8 mouse cellular contexts compared by ENCODE assay signal in the genomic region with DNA sequence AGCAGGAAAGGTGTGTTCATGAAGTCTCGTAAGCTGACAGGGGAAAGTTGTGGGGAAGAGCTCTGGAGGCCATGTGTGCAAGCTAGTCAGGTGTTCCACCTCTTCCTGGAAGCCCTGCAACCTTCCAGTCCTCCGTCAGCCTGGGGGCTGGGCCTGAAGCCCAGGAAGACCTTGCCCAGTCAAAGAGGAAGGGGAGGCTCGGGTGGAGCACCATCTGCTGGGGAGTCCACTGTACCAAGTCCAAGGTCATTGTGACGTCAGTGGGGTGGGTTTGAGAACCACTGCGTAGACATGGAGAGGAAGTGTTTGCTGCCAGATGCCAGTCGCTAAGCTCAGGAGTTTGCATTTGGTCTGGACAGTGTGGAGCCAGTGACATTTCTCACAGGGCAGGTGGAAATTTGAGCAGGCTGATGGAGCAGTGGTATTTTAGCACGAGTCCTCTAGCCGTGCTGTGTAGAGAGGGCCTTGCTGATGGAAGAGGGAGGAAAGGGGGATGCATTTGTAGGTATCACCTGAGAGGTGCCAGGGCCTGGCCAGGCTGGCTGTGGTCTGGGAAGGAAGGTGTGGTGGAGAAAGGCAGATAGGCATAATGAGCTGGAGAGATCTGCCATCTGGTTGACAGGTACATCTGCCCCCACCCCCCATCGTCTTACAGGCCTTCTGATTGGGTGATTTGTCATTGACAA. TPM values are rescaled to one million over a fixed set of nuclear protein-coding genes. Genes with fewer than 3 reads are reported as not detected.
DNase-seq lines count a peak whose midpoint lies in the region; ATAC-seq and TF ChIP-seq lines count a peak whose summit lies in the region.

No protein-coding gene starts in this region.

- DNase-seq in spleen, adult 2 months (ENCODE audit: low read depth in 1 of 2, low spot score in 2 of 2): peak in 1 of 2 experiments; percentile 50
- no peak for DNase-seq in spleen, adult 12 weeks (ENCODE audit: low spot score)
- peak; percentile 39 to 58 for DNase-seq in gastrocnemius, postnatal 36 days
- DNase-seq in kidney, adult 2 months: peak; percentile 88
- peak; percentile 81 for DNase-seq in lung, postnatal 14 days
- no peak for DNase-seq in left cerebral cortex, adult 11 months (ENCODE audit: low spot score)
- DNase-seq in frontal cortex, postnatal 14 days (ENCODE audit: low spot score in 2 of 2): no peak

- WGBS in spleen, adult 2 months: 36% methylated on average over 9 of the region's 9 CpGs
- 28% methylated on average over 9 of the region's 9 CpGs for WGBS in kidney, adult 2 months
- 83% methylated on average over 9 of the region's 9 CpGs for WGBS in neural tube, embryonic 15.5 days

- H3K9me3 ChIP-seq in neural tube, embryonic 15.5 days (replicated peaks): no peaks in the 10 kb centered on the region

- H3K4me1 ChIP-seq in spleen, adult 2 months (ENCODE audit: control insufficient read depth, insufficient read depth, insufficient read length): peaks cover 76% of the 10 kb centered on the region; the same call in 1 of the 2 replicates
- H3K4me1 ChIP-seq in kidney, adult 2 months (ENCODE audit: control insufficient read depth, insufficient read depth, low read length): peaks cover 42% of the 10 kb centered on the region
- H3K4me1 ChIP-seq in neural tube, embryonic 15.5 days: peaks cover 49% of the 10 kb centered on the region

- H3K36me3 ChIP-seq in spleen, adult 2 months (ENCODE audit: control insufficient read depth, insufficient read depth, low read length): no peaks in the 10 kb centered on the region
- no peaks in the 10 kb centered on the region for H3K36me3 ChIP-seq in kidney, adult 2 months (ENCODE audit: control insufficient read depth, insufficient read depth, low read length)
- H3K36me3 ChIP-seq in neural tube, embryonic 15.5 days: peaks cover 7% of the 10 kb centered on the region

- no peak for TF ChIP-seq POLR2A in spleen, adult 2 months (IDR thresholded peaks at IDR 0.05; ENCODE audit: low read depth, low read length)
- no peak for TF ChIP-seq POLR2A in kidney, adult 2 months (IDR thresholded peaks at IDR 0.05; ENCODE audit: low read depth, low read length)

- H3K27ac ChIP-seq in spleen, adult 2 months (ENCODE audit: insufficient read depth, low read length): peak overlapping the region; percentile 72
- H3K27ac ChIP-seq in kidney, adult 2 months (ENCODE audit: insufficient read depth, low read depth, low read length): peak overlapping the region; percentile 22
- no peak overlapping the region for H3K27ac ChIP-seq in neural tube, embryonic 15.5 days (replicated peaks)

- intact Hi-C loops in gastrocnemius, postnatal 36 days (cut with DNase I): no loop called here

- no peak overlapping the region for H3K4me3 ChIP-seq in spleen, adult 2 months (ENCODE audit: extremely low read depth, insufficient read depth, insufficient read length)
- no peak overlapping the region for H3K4me3 ChIP-seq in kidney, adult 2 months (ENCODE audit: insufficient read depth, low read depth, low read length)
- no peak overlapping the region for H3K4me3 ChIP-seq in neural tube, embryonic 15.5 days (replicated peaks)

- no peak for TF ChIP-seq CTCF in spleen, adult 2 months (IDR thresholded peaks at IDR 0.05; ENCODE audit: extremely low read depth, insufficient read depth, insufficient read length, insufficient replicate concordance)
- TF ChIP-seq CTCF in kidney, adult 2 months (conservative IDR thresholded peaks at IDR 0.05; ENCODE audit: insufficient read depth, insufficient read length, low read depth, low read length): 0 out of 2 replicates have a peak, but pooled peaks have one; percentile 8

- no peak for ATAC-seq in neural tube, embryonic 15.5 days (ENCODE audit: low FRiP score)

- H3K9ac ChIP-seq in neural tube, embryonic 15.5 days (replicated peaks): no peak overlapping the region

- no peak overlapping the region for H3K4me2 ChIP-seq in neural tube, embryonic 15.5 days

- no peaks in the 10 kb centered on the region for H3K27me3 ChIP-seq in spleen, adult 2 months (ENCODE audit: control insufficient read depth, insufficient read depth, low read length)
- no peaks in the 10 kb centered on the region for H3K27me3 ChIP-seq in kidney, adult 2 months (replicated peaks; ENCODE audit: control insufficient read depth, insufficient read depth, low read length)
- H3K27me3 ChIP-seq in neural tube, embryonic 15.5 days (replicated peaks): no peaks in the 10 kb centered on the region

RNA-seq across cellular contexts. Expression of a gene that starts 5.4 kb away (rescaled TPM):
- 130 and 160 TPM in 2 replicates for polyA plus RNA-seq in spleen, adult 2 months (2012; rRNA removed)
- 100 to 1,000 TPM; 499 to 554 TPM for total RNA-seq in gastrocnemius, postnatal 36 days (2021)
- polyA plus RNA-seq in kidney, adult 2 months (2012; rRNA removed): 102 and 134 TPM in 2 replicates
- 323 and 359 TPM in 2 replicates for polyA plus RNA-seq in neural tube, embryonic 15.5 days (2015; fragmentation: Nextera tagmentation; extraction: Ambion mirVana)

Comparison
In these comparisons a context has a peak if more than half of its experiments do, and no peak if none do; other contexts are left out.
1. DNase-seq: peak in gastrocnemius, postnatal 36 days (2 of 2), kidney, adult 2 months (single experiment) and lung, postnatal 14 days (single experiment); none in spleen, adult 12 weeks (single experiment), left cerebral cortex, adult 11 months (single experiment) and frontal cortex, postnatal 14 days (0 of 2).